Mouse (Mus musculus) A20 (cell line): ENCODE results near the gene Nsun7.
A peak's percentile ranks its signal among the peaks of the same experiment; 100 is the strongest.
"Not testable (repeated sequence)": the region's sequence is repeated elsewhere in the genome, so short reads cannot be mapped to it uniquely, and the experiment has no call there.

Experiments used
- DNase-seq: peaks from one replicate; pipeline ENCODE4 v3.0.0-alpha.2; 2011; ENCODE audit warnings: low read depth, low spot score

Gene Nsun7

GRCm38 (mm10) chr5:66259756-66260448 is at the start of gene Nsun7:
TSS of gene Nsun7 (plus strand) at chr5:66259897.
- DNase-seq: no peak

- no peak for DNase-seq
These were observed 45.2 kb upstream of the Nsun7 start for GRCm38 (mm10) chr5:66214395-66214935.

GRCm38 (mm10) chr5:66215569-66216277 is 44.0 kb upstream of the Nsun7 start:
- peak; percentile 4 for DNase-seq

GRCm38 (mm10) chr5:66219692-66220091 is 40.0 kb upstream of the Nsun7 start:
- DNase-seq: no peak

- no peak for DNase-seq
These were observed 39.1 kb upstream of the Nsun7 start for GRCm38 (mm10) chr5:66220620-66221019.

GRCm38 (mm10) chr5:66222916-66223315 is 36.8 kb upstream of the Nsun7 start:
- no peak for DNase-seq

GRCm38 (mm10) chr5:66226526-66226925 is 33.2 kb upstream of the Nsun7 start:
- no peak for DNase-seq

- DNase-seq: no peak
These were observed 27.9 kb upstream of the Nsun7 start for GRCm38 (mm10) chr5:66231660-66232269.

- DNase-seq: no peak
These were observed 27.2 kb upstream of the Nsun7 start for GRCm38 (mm10) chr5:66232456-66232855.

GRCm38 (mm10) chr5:66241894-66242293 is 17.8 kb upstream of the Nsun7 start:
- peak; percentile 51 for DNase-seq

GRCm38 (mm10) chr5:66243467-66243866 is 16.2 kb upstream of the Nsun7 start:
- DNase-seq: no peak

GRCm38 (mm10) chr5:66244043-66244660 is 15.5 kb upstream of the Nsun7 start:
- no peak for DNase-seq

GRCm38 (mm10) chr5:66245958-66246497 is 13.7 kb upstream of the Nsun7 start:
- DNase-seq: no peak

GRCm38 (mm10) chr5:66253219-66253618 is 6.5 kb upstream of the Nsun7 start:
- no peak for DNase-seq

GRCm38 (mm10) chr5:66255044-66255443 is 4.7 kb upstream of the Nsun7 start:
- DNase-seq: no peak

GRCm38 (mm10) chr5:66259000-66259399 is 697 bp upstream of the Nsun7 start:
- no peak for DNase-seq

GRCm38 (mm10) chr5:66259431-66259755 is 304 bp upstream of the Nsun7 start:
- not testable (repeated sequence) for DNase-seq

- DNase-seq: no peak
These were observed 2.8 kb downstream of the Nsun7 start for GRCm38 (mm10) chr5:66262475-66262874.

- DNase-seq: peak; percentile 24
These were observed 3.7 kb downstream of the Nsun7 start for GRCm38 (mm10) chr5:66263398-66263797.

GRCm38 (mm10) chr5:66269616-66270015 is 9.9 kb downstream of the Nsun7 start:
- no peak for DNase-seq

GRCm38 (mm10) chr5:66271141-66271540 is 11.4 kb downstream of the Nsun7 start:
- DNase-seq: no peak

GRCm38 (mm10) chr5:66274417-66274816 is 14.7 kb downstream of the Nsun7 start:
- DNase-seq: no peak
